Mouse (Mus musculus): ENCODE data around the gene Slc30a7.

Slc30a7 gene

GRCm38 (mm10) chr3:116006978-116007940, at the start of gene Slc30a7, which contains the start of gene Extl2:
Gene Slc30a7 (minus strand): TSS chr3:116007406.
Gene Extl2 (plus strand): TSS chr3:116007462.
- peak; percentile 90 for DNase-seq (ENCODE audit: low read depth, low spot score)

GRCm38 (mm10) chr3:116047034-116047433, 39.8 kb upstream of the Slc30a7 start:
- no peak for DNase-seq (ENCODE audit: low read depth, low spot score)

- DNase-seq (ENCODE audit: low read depth, low spot score): no peak
Measured at GRCm38 (mm10) chr3:116046000-116046399, 38.8 kb upstream of the Slc30a7 start.

- DNase-seq (ENCODE audit: low read depth, low spot score): no peak
Measured at GRCm38 (mm10) chr3:116040776-116041175, 33.6 kb upstream of the Slc30a7 start.

GRCm38 (mm10) chr3:116033871-116034222, 26.6 kb upstream of the Slc30a7 start:
- peak; percentile 74 for DNase-seq (ENCODE audit: low read depth, low spot score)

GRCm38 (mm10) chr3:116033218-116033870, 26.1 kb upstream of the Slc30a7 start:
- no peak for DNase-seq (ENCODE audit: low read depth, low spot score)

GRCm38 (mm10) chr3:116030152-116030788, 23.1 kb upstream of the Slc30a7 start:
- DNase-seq (ENCODE audit: low read depth, low spot score): no peak

- no peak for DNase-seq (ENCODE audit: low read depth, low spot score)
Measured at GRCm38 (mm10) chr3:116026996-116027395, 19.8 kb upstream of the Slc30a7 start.

GRCm38 (mm10) chr3:116025701-116026100, 18.5 kb upstream of the Slc30a7 start:
- DNase-seq (ENCODE audit: low read depth, low spot score): no peak

- DNase-seq (ENCODE audit: low read depth, low spot score): no peak
Measured at GRCm38 (mm10) chr3:116024669-116025068, 17.5 kb upstream of the Slc30a7 start.

GRCm38 (mm10) chr3:116024236-116024635, 17.0 kb upstream of the Slc30a7 start:
- DNase-seq (ENCODE audit: low read depth, low spot score): no peak

GRCm38 (mm10) chr3:116019136-116019535, 11.9 kb upstream of the Slc30a7 start:
- no peak for DNase-seq (ENCODE audit: low read depth, low spot score)

GRCm38 (mm10) chr3:116018606-116019005, 11.4 kb upstream of the Slc30a7 start:
- DNase-seq (ENCODE audit: low read depth, low spot score): no peak

GRCm38 (mm10) chr3:116016116-116016515, 8.9 kb upstream of the Slc30a7 start:
- no peak for DNase-seq (ENCODE audit: low read depth, low spot score)

- no peak for DNase-seq (ENCODE audit: low read depth, low spot score)
Measured at GRCm38 (mm10) chr3:116014901-116015300, 7.7 kb upstream of the Slc30a7 start.

GRCm38 (mm10) chr3:116009622-116010344, 2.6 kb upstream of the Slc30a7 start:
- no peak for DNase-seq (ENCODE audit: low read depth, low spot score)

- DNase-seq (ENCODE audit: low read depth, low spot score): peak; percentile 82
Measured at GRCm38 (mm10) chr3:116007941-116008440, 785 bp upstream of the Slc30a7 start.

- peak; percentile 17 for DNase-seq (ENCODE audit: low read depth, low spot score)
Measured at GRCm38 (mm10) chr3:116006284-116006977, 775 bp downstream of the Slc30a7 start.

GRCm38 (mm10) chr3:115996929-115997328, 10.3 kb downstream of the Slc30a7 start:
- DNase-seq (ENCODE audit: low read depth, low spot score): no peak

- DNase-seq (ENCODE audit: low read depth, low spot score): no peak
Measured at GRCm38 (mm10) chr3:115993025-115993424, 14.2 kb downstream of the Slc30a7 start.

GRCm38 (mm10) chr3:115992588-115992987, 14.6 kb downstream of the Slc30a7 start:
- DNase-seq (ENCODE audit: low read depth, low spot score): no peak
